Mouse (Mus musculus) midbrain, embryonic 12.5 days (tissue): ENCODE data around the gene Aldh16a1. TPM values are rescaled to one million over a fixed set of nuclear protein-coding genes. Genes with fewer than 3 reads are reported as not detected.

Experiments
- ATAC-seq: fragments of 200-750 bp; cut with Nextera tagmentation; 2 replicates; pipeline ENCODE4 v1.8.0; 2017; ENCODE audit warnings: low read depth, moderate TSS enrichment, moderate library complexity; ENCODE audit not compliant: low FRiP score
- H3K27ac ChIP-seq: fragments of 300-500 bp; sonication (generic); replicated peaks from 2 replicates; pipeline ENCODE4 v1.5.1; 2016; ENCODE audit warnings: mild to moderate bottlenecking
- H3K27me3 ChIP-seq: fragments of 300-500 bp; sonication (generic); 2 replicates; pipeline ENCODE4 v1.6.1; 2016; ENCODE audit warnings: mild to moderate bottlenecking
- H3K36me3 ChIP-seq: fragments of 300-500 bp; sonication (generic); 2 replicates; pipeline ENCODE4 v1.6.1; 2016
- H3K4me1 ChIP-seq: fragments of 300-500 bp; sonication (generic); 2 replicates; pipeline ENCODE4 v1.6.1; 2016
- H3K4me2 ChIP-seq: fragments of 300-500 bp; sonication (generic); replicated peaks from 2 replicates; pipeline ENCODE4 v1.6.1; 2016; ENCODE audit warnings: mild to moderate bottlenecking, moderate library complexity
- H3K4me3 ChIP-seq: fragments of 300-500 bp; sonication (generic); 2 replicates; pipeline ENCODE4 v1.5.1; 2016; ENCODE audit warnings: mild to moderate bottlenecking
- H3K9ac ChIP-seq: fragments of 300-500 bp; sonication (generic); replicated peaks from 2 replicates; pipeline ENCODE4 v1.6.1; 2016; ENCODE audit warnings: mild to moderate bottlenecking, moderate library complexity
- H3K9me3 ChIP-seq: fragments of 300-500 bp; sonication (generic); 2 replicates; pipeline ENCODE4 v1.6.1; 2016; ENCODE audit warnings: mild to moderate bottlenecking
- WGBS: fragments of 180-500 bp; shearing (Covaris S2); methylation state at CpG from one replicate; pipeline ENCODE4 v1.1.7; 2016; 5-methylcytosine and 5-hydroxymethylcytosine counted together
- polyA plus RNA-seq: library from polyadenylated mRNA; unstranded; fragments of >200 nt; fragmentation: Nextera tagmentation; extraction: Ambion mirVana; gene quantifications from 2 replicates; pipeline ENCODE4 v1.2.1, GENCODE M21; 2016

The Aldh16a1 gene
- polyA plus RNA-seq, 1 experiment from 2014 or later: 38.0 TPM

DNA sequence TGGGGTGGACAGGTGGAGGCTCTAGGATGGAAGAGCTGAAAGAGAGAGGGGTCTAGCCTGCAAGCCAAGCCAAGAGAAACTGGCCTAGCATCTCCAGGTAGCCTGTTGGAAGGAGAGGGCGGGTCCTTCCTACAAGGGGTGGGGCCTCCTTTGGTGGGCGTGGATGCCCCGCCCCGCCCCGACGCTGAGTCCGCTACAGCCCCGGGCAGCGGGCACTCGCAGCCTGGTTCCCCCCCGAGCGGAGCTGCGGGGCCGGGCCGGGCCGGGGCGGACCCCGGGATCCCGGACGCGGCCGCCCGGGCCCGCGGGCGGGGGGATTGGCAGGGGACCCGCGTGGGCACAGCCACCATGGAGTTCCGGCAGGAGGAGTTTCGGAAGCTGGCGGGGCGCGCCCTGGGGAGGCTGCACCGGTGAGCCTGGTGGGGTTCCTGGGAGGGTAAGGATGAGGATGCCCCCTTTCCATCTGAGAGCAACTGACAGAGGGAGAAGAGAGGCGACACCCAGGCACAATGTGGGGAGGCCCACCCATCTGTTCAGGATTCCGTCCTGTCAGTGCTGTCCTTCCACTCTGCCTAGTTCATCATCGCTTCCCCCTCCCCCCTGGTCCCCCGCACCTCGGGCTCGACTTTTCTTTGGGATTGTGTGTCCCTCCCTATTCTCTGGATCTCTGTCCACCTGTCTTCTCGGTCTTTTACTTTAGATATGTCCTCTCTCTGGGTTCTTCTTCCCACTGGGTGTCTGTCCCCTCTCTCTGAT is 9.5 kb upstream of the Aldh16a1 start, which contains the start of gene Slc17a7:
Gene Slc17a7, plus strand, starts transcription at position 215 of the 756 bp plus-strand sequence.
- Histone ChIP-seq H3K27ac (no peak within 1 kb of the TSS), H3K4me2 (peak within 1 kb of the TSS; percentile 61), H3K4me1 (peaks cover 30% of the 10 kb centered on the region), H3K9ac (peak within 1 kb of the TSS; percentile 51; the same call in 1 of the 2 replicates), H3K9me3 (no peaks in the 10 kb centered on the region), H3K27me3 (peaks cover 66% of the 10 kb centered on the region), H3K4me3 (peak within 1 kb of the TSS; percentile 41), H3K36me3 (peaks cover 5% of the 10 kb centered on the region)
- ATAC-seq: no peak
- 1% methylated on average over 41 of the region's 41 CpGs for WGBS

DNA sequence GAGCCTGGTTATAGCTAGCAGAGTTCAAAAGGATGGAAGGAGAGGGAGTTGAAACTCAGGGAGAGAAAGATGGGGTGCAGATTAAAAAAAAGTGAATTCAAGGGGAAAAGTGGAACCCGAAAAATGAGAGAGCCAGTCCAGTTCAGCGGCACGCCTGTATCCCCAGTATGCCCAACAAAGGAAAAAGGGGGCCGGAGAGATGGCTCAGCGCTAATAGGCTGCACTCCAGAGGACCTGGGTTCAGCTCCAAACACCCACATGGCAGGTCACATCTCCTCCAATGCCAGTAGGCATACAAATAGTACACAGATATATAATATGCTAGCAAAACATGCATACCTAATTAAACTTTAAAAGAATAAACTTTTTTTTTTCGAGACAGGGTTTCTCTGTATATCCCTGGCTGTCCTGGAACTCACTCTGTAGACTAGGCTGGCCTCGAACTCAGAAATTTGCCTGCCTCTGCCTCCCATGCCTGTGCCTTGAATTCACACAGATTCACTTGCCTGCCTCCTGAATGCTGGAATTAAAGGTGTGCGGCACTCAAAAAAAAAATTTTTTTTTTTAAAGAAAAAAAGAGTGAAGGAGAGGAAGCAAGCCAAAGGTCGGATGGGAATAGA is 8.7 kb upstream of the Aldh16a1 start:
- no peak overlapping the region for H3K27ac ChIP-seq
- no peak overlapping the region; the same call in 1 of the 2 replicates for H3K4me3 ChIP-seq
- H3K9me3 ChIP-seq: no peaks in the 10 kb centered on the region
- peaks cover 24% of the 10 kb centered on the region for H3K4me1 ChIP-seq
- H3K36me3 ChIP-seq: peaks cover 13% of the 10 kb centered on the region
- H3K27me3 ChIP-seq: peaks cover 58% of the 10 kb centered on the region
- no peak overlapping the region for H3K9ac ChIP-seq
- no peak for ATAC-seq
- no peak overlapping the region; the same call in 1 of the 2 replicates for H3K4me2 ChIP-seq
- WGBS: 74% methylated on average over 9 of the region's 9 CpGs

DNA sequence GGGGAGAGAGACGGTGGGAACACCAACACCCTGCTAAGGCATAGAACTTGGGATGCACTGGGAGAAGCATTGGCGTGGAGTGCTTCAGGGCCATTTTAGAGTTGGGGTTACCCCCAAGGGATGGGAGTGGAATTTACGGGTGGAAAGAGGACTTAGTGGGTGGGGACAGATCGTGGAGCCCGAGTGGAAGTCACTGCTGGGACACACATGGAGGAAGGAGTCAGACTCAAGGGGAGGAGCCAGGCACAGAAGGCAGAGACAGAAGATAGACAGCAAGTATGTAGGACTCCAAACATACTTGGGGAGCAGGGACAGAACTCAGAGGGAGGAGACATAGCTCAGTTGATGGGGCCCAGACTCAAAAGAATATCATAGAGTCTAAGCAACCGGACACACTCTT is 8.2 kb upstream of the Aldh16a1 start:
- WGBS: 23% methylated on average over 6 of the region's 6 CpGs
- peak overlapping the region; percentile 34 for H3K4me3 ChIP-seq
- H3K4me2 ChIP-seq: peak overlapping the region; percentile 62
- H3K9me3 ChIP-seq: no peaks in the 10 kb centered on the region
- peaks cover 17% of the 10 kb centered on the region for H3K36me3 ChIP-seq
- no peak overlapping the region for H3K27ac ChIP-seq
- no peak for ATAC-seq
- H3K4me1 ChIP-seq: peaks cover 20% of the 10 kb centered on the region
- peaks cover 52% of the 10 kb centered on the region for H3K27me3 ChIP-seq
- H3K9ac ChIP-seq: 0 out of 2 replicates have a peak overlapping the region, but pooled peaks have one; percentile 7

DNA sequence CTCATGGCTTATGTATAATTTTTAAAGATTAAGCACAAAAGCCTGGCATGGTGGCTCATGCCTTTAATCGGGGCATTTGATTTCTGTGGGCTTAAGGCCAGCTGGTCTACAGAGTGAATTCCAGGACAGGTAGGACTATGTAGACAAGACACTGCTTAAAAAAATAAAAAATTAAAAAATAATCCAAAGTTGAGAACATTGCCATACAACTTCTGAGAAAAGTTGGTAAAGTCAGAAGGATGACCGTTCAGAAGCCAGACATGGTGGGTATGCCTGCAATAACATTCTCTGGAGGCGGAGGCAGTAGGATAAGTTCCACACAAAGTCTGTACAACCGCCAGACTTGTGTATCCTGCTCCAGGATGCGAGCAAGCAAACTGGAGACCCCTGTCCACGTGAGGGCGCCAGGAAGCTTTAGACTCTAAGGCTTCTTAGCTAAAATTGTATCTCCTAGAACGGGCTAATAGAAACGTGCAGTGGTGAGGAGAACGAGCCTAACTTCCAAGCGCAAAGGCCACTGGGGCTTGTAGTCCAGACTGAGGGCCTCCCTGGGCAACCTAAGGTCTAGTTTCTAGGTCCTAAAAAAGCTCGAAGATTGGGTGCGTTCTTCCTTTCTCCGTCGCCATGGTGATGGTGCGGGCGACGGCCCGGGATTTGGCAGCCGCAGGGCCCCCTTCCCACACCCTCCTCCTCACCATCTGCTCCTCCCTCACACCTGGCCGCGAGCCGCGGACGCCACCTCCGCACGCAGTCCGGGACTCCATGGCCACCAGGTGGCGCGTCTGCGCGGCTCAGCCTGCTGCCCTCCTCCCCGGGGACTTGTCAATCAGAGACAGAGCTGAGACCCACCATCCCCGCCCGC is 7.5 kb upstream of the Aldh16a1 start:
- peak overlapping the region; percentile 34 for H3K4me3 ChIP-seq
- peaks cover 20% of the 10 kb centered on the region for H3K4me1 ChIP-seq
- H3K4me2 ChIP-seq: peak overlapping the region; percentile 62
- no peak overlapping the region for H3K27ac ChIP-seq
- peak overlapping the region; percentile 7; the same call in 1 of the 2 replicates for H3K9ac ChIP-seq
- 5% methylated on average over 35 of the region's 35 CpGs for WGBS
- no peaks in the 10 kb centered on the region for H3K9me3 ChIP-seq
- peak; percentile 87 for ATAC-seq
- H3K36me3 ChIP-seq: peaks cover 17% of the 10 kb centered on the region
- H3K27me3 ChIP-seq: peaks cover 45% of the 10 kb centered on the region

DNA sequence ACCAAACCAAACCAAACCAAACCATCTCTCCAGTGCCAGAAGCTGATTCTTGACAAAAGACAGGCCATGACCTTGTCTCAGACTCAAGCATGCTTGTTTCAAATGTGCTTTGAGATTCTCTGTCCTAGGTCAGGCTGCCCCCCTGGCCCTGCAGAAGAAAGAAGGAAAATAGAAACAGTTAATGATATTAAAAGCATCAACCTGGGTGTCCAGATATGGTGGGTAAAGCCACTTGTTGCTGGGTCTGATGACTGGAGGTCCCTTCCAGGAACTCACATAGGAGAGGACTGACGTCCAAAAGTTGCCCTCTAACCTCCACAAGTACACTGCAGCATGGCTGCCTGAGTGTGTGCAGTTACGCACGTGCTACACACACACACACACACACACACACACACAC is 6.5 kb upstream of the Aldh16a1 start:
- H3K36me3 ChIP-seq: peaks cover 17% of the 10 kb centered on the region
- 93% methylated on average over 3 of the region's 3 CpGs for WGBS
- H3K4me1 ChIP-seq: peaks cover 20% of the 10 kb centered on the region
- no peak overlapping the region for H3K4me2 ChIP-seq
- no peaks in the 10 kb centered on the region for H3K9me3 ChIP-seq
- H3K27me3 ChIP-seq: peaks cover 36% of the 10 kb centered on the region
- no peak overlapping the region for H3K4me3 ChIP-seq
- no peak for ATAC-seq
- no peak overlapping the region for H3K9ac ChIP-seq
- H3K27ac ChIP-seq: no peak overlapping the region

DNA sequence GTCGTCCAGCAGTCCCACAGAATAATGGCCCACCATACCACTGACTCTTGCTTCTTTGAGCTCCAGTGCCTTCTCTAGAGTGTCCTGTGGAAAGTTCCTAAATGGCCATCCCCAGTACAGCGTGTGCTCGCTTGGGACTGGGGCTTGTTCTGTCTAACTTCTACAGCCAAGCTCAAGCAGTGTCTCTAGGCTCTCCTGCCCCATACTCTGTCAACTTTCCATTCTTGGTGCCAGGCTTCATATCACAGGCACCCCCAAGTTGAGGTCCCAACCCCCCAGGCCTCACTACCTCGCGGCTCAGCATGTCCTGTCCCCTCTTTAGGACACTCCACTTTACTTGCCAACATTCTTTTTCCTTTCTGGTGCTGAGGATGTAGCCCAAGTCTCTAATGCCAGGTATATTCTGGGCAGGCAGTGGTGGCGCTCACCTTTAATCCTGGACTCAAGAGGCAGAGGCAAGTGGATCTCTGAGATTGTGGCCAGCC is 6.0 kb upstream of the Aldh16a1 start:
- H3K4me1 ChIP-seq: peaks cover 20% of the 10 kb centered on the region
- H3K9me3 ChIP-seq: no peaks in the 10 kb centered on the region
- ATAC-seq: no peak
- peaks cover 17% of the 10 kb centered on the region for H3K36me3 ChIP-seq
- H3K4me3 ChIP-seq: no peak overlapping the region
- H3K27me3 ChIP-seq: peaks cover 30% of the 10 kb centered on the region
- WGBS: 97% methylated on average over 6 of the region's 6 CpGs
- no peak overlapping the region for H3K4me2 ChIP-seq
- no peak overlapping the region for H3K27ac ChIP-seq
- H3K9ac ChIP-seq: no peak overlapping the region

DNA sequence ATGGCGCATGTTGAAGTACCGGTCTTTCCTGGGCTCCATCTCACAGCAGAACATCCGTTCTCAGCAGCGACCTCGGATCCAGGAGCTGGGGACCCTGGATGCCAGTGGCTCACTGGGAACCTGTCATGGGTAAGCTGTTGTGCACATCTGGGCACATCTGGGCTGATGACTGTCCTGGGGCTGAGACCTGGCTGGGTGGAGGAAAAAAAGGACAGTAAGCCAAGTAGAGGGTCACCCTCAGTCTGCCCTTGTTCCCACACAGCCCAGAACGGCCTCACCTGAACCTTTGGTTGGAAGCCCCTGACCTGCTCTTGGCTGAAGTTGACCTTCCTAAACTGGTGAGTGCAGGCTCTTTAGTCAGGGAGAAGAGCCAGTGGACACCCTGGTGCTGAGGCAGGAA is 4.6 kb upstream of the Aldh16a1 start:
- H3K36me3 ChIP-seq: peaks cover 17% of the 10 kb centered on the region
- no peak overlapping the region for H3K4me2 ChIP-seq
- H3K27ac ChIP-seq: no peak overlapping the region
- peaks cover 22% of the 10 kb centered on the region for H3K4me1 ChIP-seq
- WGBS: 92% methylated on average over 6 of the region's 6 CpGs
- no peaks in the 10 kb centered on the region for H3K9me3 ChIP-seq
- ATAC-seq: no peak
- peaks cover 17% of the 10 kb centered on the region for H3K27me3 ChIP-seq
- no peak overlapping the region for H3K4me3 ChIP-seq
- no peak overlapping the region for H3K9ac ChIP-seq

DNA sequence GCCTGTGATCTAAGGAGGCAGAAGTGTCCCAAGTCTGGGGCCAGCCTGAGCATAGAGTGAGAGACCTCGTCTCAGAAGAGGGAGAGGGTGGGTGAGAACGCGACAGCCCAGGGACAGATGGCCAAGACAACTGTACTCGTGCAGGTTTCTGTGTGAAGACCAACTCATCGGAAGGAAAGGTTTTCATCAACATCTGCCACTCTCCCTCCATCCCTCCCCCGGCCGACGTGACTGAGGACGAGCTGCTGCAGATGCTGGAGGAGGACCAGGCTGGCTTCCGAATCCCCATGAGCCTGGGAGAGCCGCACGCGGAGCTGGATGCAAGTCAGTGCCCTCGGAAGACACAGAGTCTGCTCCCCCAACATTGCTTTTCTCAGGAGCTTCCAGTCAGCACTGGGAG is 3.1 kb upstream of the Aldh16a1 start:
- Histone ChIP-seq H3K9ac (no peak overlapping the region; the same call in 1 of the 2 replicates), H3K27me3 (peaks cover 1% of the 10 kb centered on the region), H3K9me3 (no peaks in the 10 kb centered on the region), H3K4me3 (no peak overlapping the region), H3K4me1 (peaks cover 21% of the 10 kb centered on the region), H3K4me2 (no peak overlapping the region), H3K27ac (no peak overlapping the region), H3K36me3 (peaks cover 17% of the 10 kb centered on the region)
- no peak for ATAC-seq
- 88% methylated on average over 14 of the region's 14 CpGs for WGBS

DNA sequence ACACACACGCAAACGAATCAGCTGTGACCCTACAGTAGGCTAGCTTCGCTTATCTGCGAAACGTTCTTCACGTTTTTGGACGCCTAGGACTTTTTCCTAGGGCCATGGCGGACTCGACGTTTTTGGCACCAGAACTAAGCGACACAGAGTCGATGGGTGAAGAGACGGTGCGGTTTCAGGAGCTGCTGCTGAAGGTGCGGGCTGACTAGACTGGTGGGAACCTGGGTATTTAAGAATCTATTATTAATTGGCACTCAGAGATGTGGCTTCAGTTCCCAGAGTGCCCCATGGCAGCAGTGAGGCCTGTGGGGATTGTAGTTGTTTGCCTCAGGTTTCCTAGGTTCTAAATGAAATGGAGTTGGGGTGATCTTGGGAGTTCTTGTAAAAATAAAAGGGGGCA is 1.8 kb upstream of the Aldh16a1 start:
- Histone ChIP-seq H3K27me3 (no peaks in the 10 kb centered on the region), H3K4me3 (no peak overlapping the region), H3K9me3 (no peaks in the 10 kb centered on the region), H3K27ac (no peak overlapping the region), H3K9ac (0 out of 2 replicates have a peak overlapping the region, but pooled peaks have one; percentile 17), H3K4me1 (peaks cover 13% of the 10 kb centered on the region), H3K4me2 (no peak overlapping the region), H3K36me3 (peaks cover 17% of the 10 kb centered on the region)
- 96% methylated on average over 15 of the region's 15 CpGs for WGBS
- no peak for ATAC-seq

DNA sequence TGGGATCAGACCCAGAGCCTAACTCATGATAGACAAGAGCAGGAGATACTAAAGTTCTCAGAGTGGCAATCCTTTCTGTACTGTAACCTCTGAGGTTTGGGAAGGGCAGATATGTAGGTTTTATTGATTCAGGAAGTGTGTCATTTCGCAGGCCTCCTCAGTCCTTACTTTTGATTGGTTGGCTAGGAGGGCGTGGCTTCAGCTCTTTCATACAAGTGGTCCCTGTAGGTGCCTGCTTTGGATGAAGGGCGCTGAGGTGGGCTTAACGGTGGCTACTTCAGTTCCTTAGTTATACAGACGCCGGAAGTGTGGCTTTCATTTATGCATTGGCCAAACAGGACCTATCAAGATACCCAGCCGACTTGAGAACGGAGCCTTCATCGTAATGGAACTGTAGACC is 1.2 kb upstream of the Aldh16a1 start:
- Histone ChIP-seq H3K27me3 (no peaks in the 10 kb centered on the region), H3K4me1 (peaks cover 17% of the 10 kb centered on the region), H3K4me3 (no peak overlapping the region), H3K36me3 (peaks cover 17% of the 10 kb centered on the region), H3K9ac (no peak overlapping the region), H3K4me2 (no peak overlapping the region), H3K9me3 (no peaks in the 10 kb centered on the region), H3K27ac (no peak overlapping the region)
- ATAC-seq: no peak
- WGBS: 87% methylated on average over 9 of the region's 9 CpGs

DNA sequence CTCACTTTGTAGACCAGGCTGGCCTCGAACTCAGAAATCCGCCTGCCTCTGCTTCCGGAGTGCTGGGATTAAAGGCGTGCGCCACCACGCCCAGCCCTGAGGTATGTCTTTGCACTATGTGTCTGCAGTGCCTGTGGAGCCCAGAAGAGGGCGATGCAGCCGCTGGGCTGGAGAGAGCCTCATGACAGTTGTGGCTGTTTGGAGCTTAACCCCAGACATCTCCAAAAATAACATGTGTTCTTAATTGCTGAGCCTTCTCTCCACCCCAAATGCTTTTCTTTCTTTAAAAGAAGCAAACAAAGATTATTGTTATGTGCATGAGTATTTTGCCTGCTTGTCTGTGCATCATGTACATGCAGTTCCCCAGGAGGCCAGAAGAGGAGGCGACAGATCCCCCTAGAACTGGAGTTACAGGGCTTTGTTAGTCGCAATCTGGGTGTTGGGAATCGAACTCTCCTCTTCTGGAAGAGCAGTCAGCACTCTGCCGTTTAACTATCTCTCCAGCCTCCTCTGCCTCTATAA is 670 bp upstream of the Aldh16a1 start:
- H3K27ac ChIP-seq: 0 out of 2 replicates have a peak overlapping the region, but pooled peaks have one; percentile 93
- 77% methylated on average over 12 of the region's 12 CpGs for WGBS
- ATAC-seq: no peak

More for the DNA sequence above, 670 bp upstream of the Aldh16a1 start:
- peak overlapping the region; percentile 69 for H3K4me3 ChIP-seq
- H3K27me3 ChIP-seq: no peaks in the 10 kb centered on the region
- no peak overlapping the region for H3K9ac ChIP-seq
- peaks cover 19% of the 10 kb centered on the region for H3K4me1 ChIP-seq
- H3K36me3 ChIP-seq: peaks cover 17% of the 10 kb centered on the region
- no peaks in the 10 kb centered on the region for H3K9me3 ChIP-seq
- H3K4me2 ChIP-seq: peak overlapping the region; percentile 78
